Mouse (Mus musculus) c-Kit-positive CD71-negative TER-119-negative erythroid progenitor cells, embryonic 14.5 days (primary cell): Measurements from ENCODE around the gene Wipi2.
A peak's percentile ranks its signal among the peaks of the same experiment; 100 is the strongest.

Experiments used
- DNase-seq: peaks from one replicate; pipeline ENCODE4 v3.0.0-alpha.2; 2013; ENCODE audit warnings: low read depth

Gene Wipi2

DNA sequence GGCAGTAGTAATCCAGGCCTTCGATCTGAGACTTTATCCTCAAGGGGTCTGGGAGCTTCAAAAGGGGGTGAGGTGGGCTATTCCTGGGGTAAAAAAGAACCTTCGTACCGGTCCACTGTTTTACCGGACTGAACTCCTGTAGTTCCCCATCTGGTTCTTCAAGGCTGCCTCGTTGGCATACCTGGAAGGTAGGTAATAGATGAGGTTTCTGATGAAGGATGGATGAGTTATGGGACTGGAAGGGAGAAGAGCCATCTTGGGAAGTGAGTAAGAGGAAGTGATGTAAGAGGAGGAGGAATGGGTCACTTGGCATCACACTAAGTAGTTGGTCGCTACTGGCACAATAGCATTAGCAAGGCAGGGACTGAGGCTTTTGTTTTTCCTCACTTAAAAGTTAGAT is 2.7 kb downstream of the Wipi2 start:
- no peak for DNase-seq

DNA sequence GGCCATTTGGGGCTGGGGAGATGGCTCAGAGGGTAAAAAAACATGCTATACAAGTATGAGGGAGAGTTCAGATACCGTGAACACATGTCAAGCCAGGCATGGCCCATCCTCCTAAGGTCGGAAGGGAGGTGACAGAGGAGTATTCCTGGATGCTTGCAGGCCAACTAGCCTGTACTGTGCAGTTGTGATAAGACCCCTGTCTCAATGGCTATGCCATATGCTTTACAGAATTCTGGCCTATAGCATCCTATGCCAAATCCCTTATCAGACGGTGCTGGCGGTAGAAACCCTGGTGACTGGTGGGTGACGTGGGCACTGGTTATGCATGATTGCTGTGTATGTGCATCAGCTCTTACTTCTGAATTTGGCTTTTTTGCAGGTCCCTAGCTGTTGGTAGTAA is 10.3 kb downstream of the Wipi2 start:
- DNase-seq, result no peak

DNA sequence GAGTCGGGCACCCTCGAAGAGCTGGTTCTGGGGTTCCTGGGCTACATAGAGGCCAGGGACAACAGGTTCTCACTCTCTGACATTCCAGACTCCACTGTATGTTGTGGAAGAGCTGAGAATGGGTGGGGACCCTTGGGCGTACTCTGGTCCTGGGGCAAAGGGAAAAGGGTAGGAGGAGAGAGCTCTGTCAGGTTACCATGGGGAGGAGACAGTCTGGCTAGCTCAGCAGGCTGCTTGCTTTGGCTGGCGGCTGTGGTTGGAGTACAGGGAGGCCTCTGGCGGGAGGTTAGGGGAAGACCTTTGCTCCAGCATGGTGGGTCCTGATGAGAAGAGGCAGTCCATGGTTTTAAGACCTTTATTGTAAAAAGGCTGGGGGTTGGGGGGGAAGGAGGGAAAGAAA is 12.6 kb downstream of the Wipi2 start:
- DNase-seq, result no peak

DNA sequence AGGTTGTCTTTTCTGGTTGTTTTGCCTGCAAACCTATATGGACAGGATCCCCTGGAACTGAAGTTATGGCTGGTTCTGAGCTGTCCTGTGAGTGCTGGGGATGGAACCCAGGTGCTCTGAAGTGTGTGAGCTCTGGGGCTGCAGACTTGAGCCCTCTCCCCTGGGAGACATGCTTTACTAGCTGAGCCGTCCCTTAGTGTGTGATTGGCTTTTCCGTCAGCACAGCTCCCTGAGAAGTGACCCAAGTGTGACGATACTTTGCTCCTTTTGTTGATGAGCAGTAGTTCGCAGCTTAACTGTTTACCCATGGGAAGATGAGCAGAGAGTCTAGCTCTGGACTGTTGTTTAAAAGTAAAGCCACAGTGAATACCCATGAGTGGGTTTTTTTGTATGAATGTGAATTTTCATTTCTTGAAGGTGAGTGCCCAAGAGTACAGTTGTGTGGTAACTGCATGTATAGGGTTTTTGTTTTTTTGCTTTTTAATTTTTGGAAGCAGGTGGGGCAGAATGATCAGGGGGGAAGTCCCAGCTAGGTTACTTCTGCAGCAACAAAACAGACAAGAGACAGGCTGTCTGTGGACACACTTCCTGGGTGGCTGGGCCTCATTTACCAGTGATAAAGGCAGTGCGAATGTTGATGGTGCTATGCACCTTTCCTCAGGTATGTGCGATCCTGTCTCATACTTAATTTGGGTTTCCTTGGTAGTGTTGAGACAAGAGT is 14.0 kb downstream of the Wipi2 start:
- DNase-seq, result no peak

DNA sequence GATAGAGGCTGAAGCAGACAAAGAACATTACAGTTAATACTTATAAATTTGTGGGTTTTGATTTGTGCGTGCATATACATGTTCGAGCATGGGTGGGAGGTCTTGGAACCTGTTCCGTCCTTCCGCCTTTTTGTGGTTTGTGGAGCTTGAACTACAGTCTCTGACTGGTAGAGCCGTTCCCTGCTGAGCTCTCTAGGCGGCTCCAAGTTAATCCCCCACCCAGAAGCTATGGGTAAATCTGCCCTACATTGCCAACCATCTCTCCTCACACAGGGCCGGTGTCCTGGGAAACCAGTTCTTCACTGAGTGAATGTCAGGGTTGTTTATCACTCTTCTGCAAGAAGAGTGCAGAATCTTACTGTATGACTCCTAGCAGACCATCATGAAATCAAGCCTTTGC is 20.7 kb downstream of the Wipi2 start:
- DNase-seq, result no peak

DNA sequence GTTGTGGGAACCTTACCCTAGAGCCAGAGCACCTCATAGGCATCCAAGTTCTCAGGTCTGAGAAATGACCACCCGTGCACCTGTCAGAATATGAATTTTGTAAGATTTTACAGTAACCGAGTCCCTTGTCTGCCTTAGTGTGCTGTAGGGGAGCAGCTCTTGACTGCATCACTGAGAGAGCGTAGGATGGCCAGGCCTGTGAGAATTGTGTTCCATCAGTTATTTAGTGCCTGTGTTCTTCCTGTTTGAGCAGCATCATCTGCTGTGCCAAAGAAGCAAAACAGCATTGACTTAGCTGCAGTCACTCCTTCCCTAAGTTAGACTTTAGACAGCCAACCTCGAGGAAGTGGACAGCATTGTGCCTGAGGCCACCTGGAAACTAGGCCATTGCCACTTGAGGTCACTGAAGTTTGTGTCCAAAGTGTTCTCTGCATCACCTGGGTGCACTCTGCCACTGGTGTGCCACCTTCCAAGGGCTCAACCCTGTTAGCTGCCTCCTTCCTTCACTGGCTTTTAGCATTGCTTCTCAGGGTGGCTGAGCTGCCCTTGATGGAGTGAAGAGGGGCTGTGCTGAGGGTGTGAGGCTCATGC is 22.1 kb downstream of the Wipi2 start:
- DNase-seq, result no peak

DNA sequence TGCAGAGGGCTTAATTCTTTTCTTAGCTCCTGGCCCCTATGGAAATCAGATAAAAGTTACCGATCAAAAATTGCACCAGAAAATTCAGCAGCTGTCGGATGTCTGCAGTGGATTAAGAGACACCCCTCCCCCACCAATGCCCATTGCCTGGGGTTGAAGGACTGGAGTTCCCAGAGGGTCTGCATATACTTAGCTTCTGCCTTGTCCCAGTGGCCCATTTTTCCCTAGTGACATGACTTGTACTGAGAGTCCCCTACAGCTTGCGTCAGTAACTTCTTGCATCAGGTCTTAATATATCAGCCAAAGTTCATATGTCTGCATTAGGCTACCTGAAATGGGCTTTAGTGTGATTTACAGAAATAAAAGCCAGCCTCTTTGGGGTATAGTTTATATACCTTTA is 22.9 kb downstream of the Wipi2 start:
- DNase-seq, result no peak

DNA sequence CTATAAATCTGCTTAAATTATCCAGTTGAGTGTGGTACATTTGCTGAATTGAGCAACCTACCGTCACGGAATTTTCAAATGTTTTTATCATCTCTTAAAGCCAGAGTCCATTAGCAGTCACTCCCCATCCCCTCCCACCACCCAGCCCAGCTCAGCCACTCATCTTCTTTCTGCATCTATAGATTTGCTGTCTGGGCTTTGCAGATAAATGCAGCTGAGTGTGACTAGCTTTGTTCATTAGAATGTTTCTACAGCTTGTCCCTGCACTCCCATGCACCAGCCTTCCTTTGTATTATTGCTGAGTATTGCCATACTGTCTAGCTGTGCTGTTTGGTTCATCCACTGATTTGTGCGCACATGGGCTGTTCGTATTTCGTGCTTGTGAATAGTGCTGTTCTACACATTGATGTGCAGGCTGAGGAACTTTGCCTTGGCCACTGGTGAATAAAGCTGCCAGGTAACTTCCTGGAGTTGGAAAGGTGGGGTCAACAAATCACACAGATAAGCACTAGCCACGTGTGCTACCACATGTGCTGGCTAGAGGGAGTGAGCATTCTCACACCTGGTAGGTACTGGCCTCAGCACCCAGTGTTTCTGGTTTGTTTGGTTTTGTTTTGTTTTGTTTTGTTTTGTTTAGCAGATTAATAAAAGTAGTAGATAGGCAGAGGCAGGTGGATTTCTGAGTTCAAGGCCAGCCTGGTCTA is 23.4 kb downstream of the Wipi2 start:
- peak; percentile 30 for DNase-seq

DNA sequence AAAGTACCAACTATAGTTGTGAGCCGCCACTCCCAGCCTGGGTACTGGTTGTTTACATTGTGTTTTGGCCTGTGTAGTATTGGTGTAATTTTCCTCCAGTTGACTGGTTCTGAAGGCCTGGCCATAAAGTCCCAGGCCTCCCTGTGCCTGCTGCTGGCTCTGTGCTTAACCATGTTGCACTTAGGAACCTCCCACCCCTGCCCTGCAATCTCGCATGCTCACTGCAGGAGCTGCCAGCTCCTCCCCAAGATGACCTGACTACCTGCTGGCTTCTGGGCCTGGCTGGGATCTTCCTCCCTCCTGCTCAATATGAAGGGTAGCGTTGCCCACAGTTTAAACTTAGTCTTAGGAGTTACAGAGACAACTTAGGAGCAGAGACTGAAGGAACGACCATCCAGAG is 24.8 kb downstream of the Wipi2 start:
- no peak for DNase-seq

DNA sequence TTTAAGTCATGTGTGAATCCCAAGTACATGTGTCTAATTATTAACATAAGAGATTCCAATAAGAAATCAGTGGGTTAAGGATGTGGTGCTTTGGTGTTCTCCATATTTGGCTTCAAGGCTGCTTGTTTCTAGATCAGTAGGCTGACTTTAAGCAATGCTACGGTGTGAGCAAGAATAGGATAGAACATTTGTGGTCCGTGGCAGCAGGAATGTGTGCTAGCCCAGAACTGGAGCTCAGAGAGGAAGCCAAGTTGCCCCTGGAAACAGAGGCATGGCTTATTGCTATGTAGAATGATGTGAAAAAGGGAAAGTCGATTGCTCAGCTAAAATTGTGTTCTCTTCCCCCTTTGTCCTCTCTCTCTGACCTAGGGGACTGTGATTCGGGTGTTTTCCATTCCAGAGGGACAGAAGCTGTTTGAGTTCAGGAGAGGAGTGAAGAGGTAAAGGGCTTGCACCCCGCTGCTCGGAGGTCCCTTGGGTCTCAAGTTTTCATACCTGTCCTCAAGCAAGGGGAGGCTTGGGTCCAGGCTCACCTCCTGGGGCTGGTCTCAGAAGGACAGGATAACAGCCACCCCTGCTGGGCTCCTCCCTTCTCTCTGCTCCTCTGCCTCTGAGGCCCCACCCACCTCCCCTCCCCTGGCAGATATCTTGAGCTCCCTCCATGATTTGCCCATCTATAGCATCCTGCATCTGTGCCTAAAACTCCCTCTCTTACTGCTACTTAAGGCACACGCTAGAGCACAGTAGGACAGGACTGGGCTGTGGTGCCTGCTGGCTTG is 33.3 kb downstream of the Wipi2 start:
- no peak for DNase-seq

DNA sequence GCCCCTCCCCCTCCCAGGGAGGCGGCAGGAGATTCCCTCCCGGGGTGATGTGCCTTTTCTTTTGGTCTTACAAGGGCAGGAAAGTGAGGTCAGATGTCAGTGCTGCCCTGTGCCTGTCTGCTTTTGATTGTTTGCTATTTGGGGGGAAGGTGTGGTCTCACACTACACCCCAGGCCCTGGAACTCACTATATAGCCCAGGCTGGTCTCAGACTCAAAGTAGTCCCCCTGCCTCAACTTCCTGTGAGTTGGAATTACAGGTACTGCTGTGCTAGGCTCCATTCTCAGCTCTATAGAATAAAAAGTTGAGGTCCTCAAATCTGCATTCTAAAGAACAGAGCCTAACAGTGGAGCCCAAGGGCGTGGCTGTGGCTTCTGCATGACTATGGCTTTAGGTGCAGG is 40.4 kb downstream of the Wipi2 start:
- DNase-seq, result no peak

DNA sequence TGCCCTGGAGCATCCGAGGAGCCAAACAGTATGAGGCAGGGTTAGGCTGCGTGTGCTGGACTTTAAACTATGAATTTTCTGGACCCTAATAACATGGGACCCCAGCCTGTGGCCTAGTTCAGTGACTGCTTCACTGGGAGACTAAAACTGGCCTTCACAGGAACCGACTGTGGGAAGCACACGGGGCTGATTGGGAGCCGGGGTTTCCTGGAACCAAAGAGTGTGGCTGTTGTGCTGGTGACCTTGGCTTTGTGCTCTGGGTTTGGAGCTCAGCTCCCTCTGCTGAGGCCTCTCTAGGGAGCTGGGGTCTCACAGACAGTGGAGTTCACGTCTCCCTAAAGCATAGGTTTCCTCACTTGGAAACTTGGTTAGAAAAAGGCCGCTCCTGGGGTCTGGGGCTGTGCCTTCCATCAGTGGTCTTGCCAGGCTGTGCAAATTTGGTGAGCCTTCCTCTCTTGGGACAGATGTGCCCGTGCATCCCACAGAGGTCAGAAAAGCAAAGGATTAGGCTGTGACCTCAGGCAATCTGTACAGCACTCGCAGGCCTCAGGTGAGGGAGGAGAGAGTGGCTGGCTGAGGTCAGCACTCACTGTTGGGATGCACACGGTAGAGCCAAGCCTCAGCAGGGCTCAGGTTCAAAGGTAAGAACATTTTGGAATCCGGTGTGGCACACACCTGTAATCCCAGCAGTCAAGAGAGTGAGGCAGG is 41.2 kb downstream of the Wipi2 start:
- no peak for DNase-seq

DNA sequence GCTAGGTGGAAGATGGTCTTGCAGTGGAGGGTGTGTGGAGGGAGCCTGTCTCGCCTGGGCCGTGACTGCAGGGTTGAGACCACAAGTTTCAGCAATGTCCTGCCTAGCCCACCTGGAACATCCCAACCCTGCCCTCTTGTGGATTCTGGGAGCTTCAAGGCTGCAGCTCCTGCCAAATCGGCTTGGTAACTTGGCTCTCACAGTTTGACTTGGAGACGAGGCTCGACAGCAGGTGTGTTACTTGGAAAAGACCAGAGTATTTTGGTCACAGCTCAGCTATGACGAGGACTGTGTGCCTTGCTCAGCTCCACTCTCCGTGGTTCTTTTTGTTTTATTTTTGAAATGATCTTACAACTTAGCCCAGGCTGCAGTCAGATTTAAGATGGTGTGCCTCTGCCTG is 42.2 kb downstream of the Wipi2 start:
- DNase-seq, result no peak

DNA sequence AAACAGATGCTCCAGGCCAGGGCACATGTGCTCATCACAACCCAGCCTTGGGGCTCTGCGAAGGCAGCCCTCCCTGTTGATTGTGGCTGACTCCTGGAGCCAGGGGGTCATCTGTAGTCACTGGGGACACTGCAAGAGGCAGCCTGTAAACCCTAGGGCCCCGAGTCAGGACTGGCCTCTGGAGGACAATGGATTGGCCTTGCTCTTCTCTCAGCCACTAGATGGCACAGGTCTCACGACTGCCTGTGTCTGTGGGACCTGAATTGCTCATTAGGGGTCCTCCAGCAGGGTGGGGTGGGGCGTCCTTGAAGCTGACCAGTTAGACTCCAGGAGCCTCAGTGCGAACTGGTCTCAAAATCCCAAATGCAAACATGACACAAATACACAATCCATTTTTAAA is 45.6 kb downstream of the Wipi2 start:
- no peak for DNase-seq

DNA sequence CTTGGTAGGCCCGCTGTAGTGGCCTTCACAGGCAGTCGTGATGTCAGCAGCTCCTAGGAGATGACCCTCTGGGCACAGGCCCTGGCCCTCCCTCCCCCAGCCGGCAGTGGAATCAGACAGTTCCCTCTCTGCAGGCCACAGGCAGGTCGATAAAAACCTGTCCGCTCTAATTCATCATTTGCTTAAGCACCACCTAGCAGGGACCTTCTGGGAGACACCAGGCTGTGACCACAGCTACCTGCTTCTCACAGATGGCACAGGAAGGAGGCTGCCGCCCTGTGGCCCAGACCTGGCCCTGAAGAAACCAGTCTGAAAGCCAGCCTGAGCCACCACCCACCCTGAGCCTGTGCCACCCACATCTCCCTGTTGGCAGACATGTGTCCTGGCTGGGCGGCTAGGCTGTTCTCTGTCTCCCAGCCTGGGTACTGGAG is 50.7 kb downstream of the Wipi2 start:
- DNase-seq, result no peak

DNA sequence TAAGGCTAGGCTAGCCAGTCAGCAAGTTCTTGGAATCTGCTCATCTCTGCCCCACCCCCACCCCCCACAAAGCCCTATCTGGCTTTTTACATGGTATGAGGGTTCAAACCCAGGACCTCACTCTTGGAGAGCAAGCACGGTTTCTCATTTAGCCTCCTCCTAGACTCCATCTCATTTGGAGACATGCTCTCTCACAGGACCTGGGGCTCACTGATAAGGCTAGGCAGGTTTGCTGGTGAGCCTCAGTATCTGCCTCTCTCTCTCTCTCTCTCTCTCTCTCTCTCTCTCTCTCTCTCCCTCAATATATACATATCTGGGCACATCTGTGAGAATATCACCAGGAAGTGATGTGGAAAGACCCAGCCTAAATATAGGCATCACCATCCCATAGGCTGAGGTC is 51.6 kb downstream of the Wipi2 start:
- no peak for DNase-seq

DNA sequence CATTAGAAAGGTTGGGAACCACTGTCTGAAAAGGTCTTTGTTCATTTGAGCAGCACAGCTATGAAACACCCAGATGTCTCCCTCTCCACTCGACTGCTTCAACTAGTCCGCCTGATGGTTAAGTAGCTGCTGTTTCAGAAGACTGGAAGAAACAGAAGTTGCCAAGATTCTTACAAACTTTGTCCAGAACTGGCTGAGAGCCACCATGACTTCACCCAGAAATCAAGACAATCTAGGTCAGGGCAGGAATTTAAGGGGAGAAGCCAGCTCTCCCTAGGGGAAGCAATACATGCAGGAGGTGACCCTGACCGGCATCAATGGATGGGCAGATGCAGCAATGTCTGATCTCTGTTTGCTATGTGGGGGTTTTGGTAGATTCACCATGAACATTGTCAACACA is 54.4 kb downstream of the Wipi2 start:
- no peak for DNase-seq

DNA sequence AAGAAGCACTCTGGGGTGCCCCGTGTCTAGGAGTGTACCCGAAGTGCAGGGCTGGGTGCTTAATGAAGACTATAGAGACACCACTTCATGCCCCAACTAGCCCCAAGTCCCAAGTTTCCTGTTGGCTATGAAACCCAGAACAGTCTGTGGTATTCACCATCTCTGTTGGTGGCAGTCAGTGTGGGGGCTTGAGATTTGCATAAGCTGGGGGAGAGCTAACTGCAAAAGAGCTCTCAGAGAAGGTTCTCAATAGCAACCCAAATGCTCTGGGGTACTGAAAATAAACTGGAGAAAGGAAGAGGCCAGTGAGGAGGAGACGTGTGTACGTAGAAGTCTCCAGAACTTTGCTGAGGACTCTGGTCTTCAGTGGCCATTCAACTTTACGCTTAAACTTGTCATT is 55.0 kb downstream of the Wipi2 start:
- no peak for DNase-seq

DNA sequence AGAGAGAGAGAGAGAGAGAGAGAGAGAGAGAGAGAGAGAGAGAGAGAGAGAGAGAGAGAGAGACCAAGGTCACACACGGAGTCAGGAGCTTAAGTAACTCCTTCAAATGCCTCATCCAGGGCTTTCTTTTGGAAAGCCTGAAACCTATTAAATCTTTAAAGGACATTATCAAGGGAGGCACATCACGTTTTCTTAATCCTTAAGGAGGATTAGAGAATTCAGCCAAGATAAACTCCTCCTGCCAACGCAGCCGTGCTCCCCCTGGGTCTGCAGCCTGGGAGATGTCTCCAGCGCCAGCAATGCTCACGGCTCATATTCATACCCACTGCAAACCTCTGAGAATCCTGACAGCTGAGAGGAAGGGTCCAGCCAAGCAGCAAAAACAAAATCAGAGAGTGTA is 61.4 kb downstream of the Wipi2 start:
- no peak for DNase-seq

DNA sequence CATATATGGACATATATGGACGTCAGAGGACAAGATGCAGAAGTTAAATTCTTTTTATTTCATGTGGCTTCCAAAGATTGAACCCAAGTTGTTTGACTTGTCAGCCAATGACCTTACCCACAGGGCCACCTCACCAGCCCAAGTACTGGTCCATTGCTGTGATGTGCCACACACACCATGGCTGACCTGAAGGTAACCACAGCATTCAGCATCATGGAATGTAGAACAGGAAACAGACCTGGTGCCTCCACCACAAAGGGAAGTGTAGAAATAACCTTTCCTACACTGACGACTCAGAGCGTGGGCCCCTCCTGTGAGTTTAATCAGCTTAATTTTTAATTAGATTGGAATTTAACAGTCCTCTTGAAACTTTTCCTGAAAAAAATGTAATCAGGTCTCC is 62.8 kb downstream of the Wipi2 start:
- DNase-seq, result no peak

DNA sequence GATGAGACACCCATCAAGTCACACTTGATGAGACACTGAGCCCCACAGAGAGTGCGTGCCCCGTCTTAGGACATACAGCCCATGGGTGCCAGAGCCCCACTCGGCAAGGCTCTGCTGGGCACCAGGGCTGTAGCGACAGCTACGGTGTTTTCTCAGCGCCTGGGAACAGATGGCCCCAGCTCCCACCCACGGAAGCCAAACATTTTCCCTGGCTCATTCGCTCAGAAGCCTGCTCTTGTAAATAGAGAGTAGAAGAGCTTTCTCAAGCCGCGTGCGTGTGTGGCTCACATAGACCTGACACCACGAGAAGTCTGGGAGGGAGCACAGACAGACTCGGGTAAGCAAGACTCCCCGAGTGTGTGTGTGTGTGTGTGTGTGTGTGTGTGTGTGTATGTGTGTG is 64.8 kb downstream of the Wipi2 start, which contains the start of gene Slc29a4:
Gene Slc29a4, plus strand, starts transcription at position 265 of the 400 bp plus-strand sequence.
- no peak for DNase-seq
